ENCODE assay signal across 21 mouse cellular contexts in genomic region chr6:135190122-135190521, GRCm38 (mm10). TPM values are rescaled to one million over a fixed set of nuclear protein-coding genes. Genes with fewer than 3 reads are reported as not detected.
DNase-seq lines count a peak whose midpoint lies in the region; ATAC-seq and TF ChIP-seq lines count a peak whose summit lies in the region.
"Had no signal": no experiment of that assay in that cellular context is flagged by ENCODE, and none has a peak within 500 bp of the region (broad histone marks: within the 10 kb centered on the region; RNA-seq: fewer than 3 reads in every experiment).

No protein-coding gene starts in this region.

- no peak overlapping the region for H3K4me3 ChIP-seq in hindbrain, embryonic 10.5 days
- no peak overlapping the region for H3K4me3 ChIP-seq in hindbrain, embryonic 14.5 days (replicated peaks; ENCODE audit: low read length)
- H3K4me3 ChIP-seq in liver, embryonic 12.5 days = no peak overlapping the region
- no peak overlapping the region for H3K4me3 ChIP-seq in liver, postnatal 0 days (ENCODE audit: low read depth, low read length)
- no peak overlapping the region for H3K4me3 ChIP-seq in liver, embryonic 13.5 days (replicated peaks)
- H3K4me3 ChIP-seq: embryonic facial prominence, embryonic 15.5 days; erythroblast, embryonic 14.5 days; forebrain, embryonic 13.5 days; gastrocnemius, adult 2 months; heart, embryonic 15.5 days; hindbrain, embryonic 12.5 days had no signal

- no peak for DNase-seq in hindbrain, embryonic 10.5 days (ENCODE audit: low spot score)
- no peak for DNase-seq in hindbrain, embryonic 14.5 days (ENCODE audit: low spot score)
- no peak for DNase-seq in liver, postnatal 0 days
- DNase-seq in liver, embryonic 13.5 days = no peak
- DNase-seq in spleen, postnatal 10 days (ENCODE audit: low spot score in 2 of 2) = no peak
- DNase-seq: adrenal gland, adult 8-10 months; adrenal gland, postnatal 36 days; cerebellum, adult 2 months; cerebellum, postnatal 10 days; forebrain, postnatal 0 days; gastrocnemius, adult 2 months; gastrocnemius, postnatal 25 days; heart, postnatal 14 days had no signal

- H3K36me3 ChIP-seq in hindbrain, embryonic 10.5 days = no peaks in the 10 kb centered on the region
- no peaks in the 10 kb centered on the region for H3K36me3 ChIP-seq in hindbrain, embryonic 14.5 days (replicated peaks; ENCODE audit: control insufficient read depth, insufficient read depth)
- H3K36me3 ChIP-seq in liver, embryonic 12.5 days = peaks cover 37% of the 10 kb centered on the region
- H3K36me3 ChIP-seq in liver, postnatal 0 days (replicated peaks; ENCODE audit: insufficient read depth, low read length) = no peaks in the 10 kb centered on the region
- H3K36me3 ChIP-seq in liver, embryonic 13.5 days = peaks cover 29% of the 10 kb centered on the region
- H3K36me3 ChIP-seq: embryonic facial prominence, embryonic 15.5 days; heart, embryonic 15.5 days; hindbrain, embryonic 12.5 days had no signal

- peak overlapping the region; percentile 73 for H3K27ac ChIP-seq in hindbrain, embryonic 10.5 days
- H3K27ac ChIP-seq in hindbrain, embryonic 14.5 days = no peak overlapping the region
- peak overlapping the region; percentile 16; the same call in 1 of the 2 replicates for H3K27ac ChIP-seq in liver, embryonic 12.5 days
- no peak overlapping the region for H3K27ac ChIP-seq in liver, postnatal 0 days (ENCODE audit: low read depth)
- H3K27ac ChIP-seq in liver, embryonic 13.5 days = peak overlapping the region; percentile 50; the same call in 1 of the 2 replicates
- H3K27ac ChIP-seq: embryonic facial prominence, embryonic 15.5 days; forebrain, embryonic 13.5 days; gastrocnemius, adult 2 months; heart, embryonic 15.5 days; hindbrain, embryonic 12.5 days had no signal

- peaks cover 37% of the 10 kb centered on the region for H3K4me1 ChIP-seq in hindbrain, embryonic 10.5 days (replicated peaks)
- peaks cover 4% of the 10 kb centered on the region; the same call in 1 of the 2 replicates for H3K4me1 ChIP-seq in hindbrain, embryonic 14.5 days (replicated peaks; ENCODE audit: control insufficient read depth, insufficient read depth, low read length)
- H3K4me1 ChIP-seq in liver, embryonic 12.5 days = peaks cover 57% of the 10 kb centered on the region
- H3K4me1 ChIP-seq in liver, postnatal 0 days (ENCODE audit: insufficient read depth) = peaks cover 20% of the 10 kb centered on the region
- H3K4me1 ChIP-seq in liver, embryonic 13.5 days (replicated peaks) = peaks cover 74% of the 10 kb centered on the region
- H3K4me1 ChIP-seq: embryonic facial prominence, embryonic 15.5 days; forebrain, embryonic 13.5 days had no signal

- peaks cover 13% of the 10 kb centered on the region; the same call in 1 of the 2 replicates for H3K27me3 ChIP-seq in hindbrain, embryonic 10.5 days (ENCODE audit: insufficient read depth, poor library complexity, severe bottlenecking)
- no peaks in the 10 kb centered on the region for H3K27me3 ChIP-seq in hindbrain, embryonic 14.5 days (ENCODE audit: control insufficient read depth, insufficient read depth, low read length)
- H3K27me3 ChIP-seq in liver, embryonic 12.5 days (replicated peaks) = no peaks in the 10 kb centered on the region
- H3K27me3 ChIP-seq in liver, postnatal 0 days (ENCODE audit: insufficient read depth, low read length) = no peaks in the 10 kb centered on the region
- H3K27me3 ChIP-seq in liver, embryonic 13.5 days = no peaks in the 10 kb centered on the region
- H3K27me3 ChIP-seq: embryonic facial prominence, embryonic 15.5 days; forebrain, embryonic 13.5 days; heart, embryonic 15.5 days; hindbrain, embryonic 12.5 days had no signal

- TF ChIP-seq EP300 in liver, postnatal 0 days (IDR thresholded peaks at IDR 0.05; ENCODE audit: low read depth) = no peak

- no peaks in the 10 kb centered on the region for H3K9me3 ChIP-seq in hindbrain, embryonic 10.5 days
- H3K9me3 ChIP-seq in hindbrain, embryonic 14.5 days (ENCODE audit: control insufficient read depth, low read length) = 0 out of 2 replicates have a peak, but pooled peaks cover 3% of the 10 kb centered on the region
- H3K9me3 ChIP-seq in liver, embryonic 12.5 days (replicated peaks) = no peaks in the 10 kb centered on the region
- H3K9me3 ChIP-seq in liver, postnatal 0 days (ENCODE audit: low read length) = no peaks in the 10 kb centered on the region
- H3K9me3 ChIP-seq in liver, embryonic 13.5 days (replicated peaks) = no peaks in the 10 kb centered on the region
- H3K9me3 ChIP-seq: embryonic facial prominence, embryonic 15.5 days; forebrain, embryonic 13.5 days; heart, embryonic 15.5 days; hindbrain, embryonic 12.5 days had no signal

- WGBS in hindbrain, embryonic 10.5 days = 50% methylated on average over 6 of the region's 6 CpGs
- 39% methylated on average over 6 of the region's 6 CpGs for WGBS in hindbrain, embryonic 14.5 days
- 72% methylated on average over 5 of the region's 6 CpGs for WGBS in liver, embryonic 12.5 days (ENCODE audit: insufficient replicate concordance)
- 73% methylated on average over 6 of the region's 6 CpGs for WGBS in liver, postnatal 0 days (ENCODE audit: insufficient replicate concordance)
- 72% methylated on average over 6 of the region's 6 CpGs for WGBS in liver, embryonic 13.5 days (ENCODE audit: insufficient replicate concordance)

- H3K4me2 ChIP-seq in hindbrain, embryonic 14.5 days (replicated peaks) = no peak overlapping the region
- no peak overlapping the region for H3K4me2 ChIP-seq in liver, embryonic 12.5 days
- no peak overlapping the region for H3K4me2 ChIP-seq in liver, postnatal 0 days (ENCODE audit: low read depth, low read length)
- no peak overlapping the region for H3K4me2 ChIP-seq in liver, embryonic 13.5 days
- H3K4me2 ChIP-seq: embryonic facial prominence, embryonic 15.5 days; forebrain, embryonic 13.5 days; heart, embryonic 15.5 days; hindbrain, embryonic 12.5 days had no signal

- TF ChIP-seq CTCF in liver, postnatal 0 days (IDR thresholded peaks at IDR 0.05; ENCODE audit: low read depth) = no peak

- ATAC-seq in hindbrain, embryonic 14.5 days (ENCODE audit: low FRiP score) = no peak
- ATAC-seq in liver, embryonic 12.5 days = no peak
- no peak for ATAC-seq in liver, postnatal 0 days
- ATAC-seq in liver, embryonic 13.5 days (ENCODE audit: low read depth) = no peak
- ATAC-seq: forebrain, embryonic 13.5 days; forebrain, postnatal 0 days; inflammation-experienced regulatory T-cells, adult 6 months; intestine, postnatal 0 days had no signal

- H3K9ac ChIP-seq in hindbrain, embryonic 14.5 days = no peak overlapping the region
- no peak overlapping the region for H3K9ac ChIP-seq in liver, embryonic 12.5 days
- H3K9ac ChIP-seq in liver, postnatal 0 days (replicated peaks) = no peak overlapping the region
- no peak overlapping the region for H3K9ac ChIP-seq in liver, embryonic 13.5 days
- H3K9ac ChIP-seq: embryonic facial prominence, embryonic 15.5 days; forebrain, embryonic 13.5 days; forebrain, postnatal 0 days; heart, embryonic 15.5 days; hindbrain, embryonic 12.5 days had no signal

RNA-seq across cellular contexts. Expression of gene Fam234b, which starts 7.7 kb away (rescaled TPM):
- polyA plus RNA-seq in hindbrain, embryonic 10.5 days (2016; fragmentation: Nextera tagmentation; extraction: Ambion mirVana) = 24.5 and 28.0 TPM in 2 replicates
- 117 and 126 TPM in 2 replicates for polyA plus RNA-seq in hindbrain, embryonic 14.5 days (2014; fragmentation: Nextera tagmentation; extraction: Ambion mirVana)
- 36.3 and 37.5 TPM in 2 replicates for polyA plus RNA-seq in liver, embryonic 12.5 days (2016; fragmentation: Nextera tagmentation; extraction: Ambion mirVana)
- polyA plus RNA-seq in liver, postnatal 0 days (2015; fragmentation: Nextera tagmentation; extraction: Ambion mirVana) = 15.4 and 17.1 TPM in 2 replicates
- polyA plus RNA-seq in liver, embryonic 13.5 days (2015; fragmentation: Nextera tagmentation; extraction: Ambion mirVana) = 30.1 and 43.5 TPM in 2 replicates

RNA-seq across cellular contexts. Expression of gene Hebp1, which starts 7.7 kb away (rescaled TPM):
- 6.3 and 9.0 TPM in 2 replicates for polyA plus RNA-seq in hindbrain, embryonic 10.5 days (2016; fragmentation: Nextera tagmentation; extraction: Ambion mirVana)
- polyA plus RNA-seq in hindbrain, embryonic 14.5 days (2014; fragmentation: Nextera tagmentation; extraction: Ambion mirVana) = 3.1 and 3.3 TPM in 2 replicates
- polyA plus RNA-seq in liver, embryonic 12.5 days (2016; fragmentation: Nextera tagmentation; extraction: Ambion mirVana) = 116 and 120 TPM in 2 replicates
- polyA plus RNA-seq in liver, postnatal 0 days (2015; fragmentation: Nextera tagmentation; extraction: Ambion mirVana) = 94.2 and 108 TPM in 2 replicates
- 129 and 141 TPM in 2 replicates for polyA plus RNA-seq in liver, embryonic 13.5 days (2015; fragmentation: Nextera tagmentation; extraction: Ambion mirVana)

Comparison
In these comparisons a context has a peak if more than half of its experiments do, and no peak if none do; other contexts are left out.
1. H3K27ac ChIP-seq: peak in hindbrain, embryonic 10.5 days (single experiment), liver, embryonic 12.5 days (single experiment) and liver, embryonic 13.5 days (single experiment); none in hindbrain, embryonic 14.5 days (single experiment) and liver, postnatal 0 days (single experiment).